Mouse (Mus musculus) urinary bladder, postnatal 25 days (tissue): ENCODE data around the gene Parm1.
A peak's percentile ranks its signal among the peaks of the same experiment; 100 is the strongest.

Source experiments
- DNase-seq: peaks from one replicate; pipeline ENCODE4 v3.0.0; 2022; ENCODE audit warnings: low spot score

Parm1 gene

GRCm38 (mm10) chr5:91578924-91579323 is 61.5 kb downstream of the Parm1 start:
- no peak for DNase-seq

GRCm38 (mm10) chr5:91581799-91582198 is 64.4 kb downstream of the Parm1 start:
- DNase-seq = no peak

GRCm38 (mm10) chr5:91586206-91586605 is 68.8 kb downstream of the Parm1 start:
- DNase-seq = no peak

GRCm38 (mm10) chr5:91594083-91594482 is 76.7 kb downstream of the Parm1 start:
- no peak for DNase-seq

GRCm38 (mm10) chr5:91597216-91597615 is 79.8 kb downstream of the Parm1 start:
- DNase-seq = no peak

GRCm38 (mm10) chr5:91599801-91600200 is 82.4 kb downstream of the Parm1 start:
- no peak for DNase-seq

GRCm38 (mm10) chr5:91603347-91603746 is 85.9 kb downstream of the Parm1 start:
- DNase-seq = no peak

- no peak for DNase-seq
Observed at GRCm38 (mm10) chr5:91603787-91604439, 86.5 kb downstream of the Parm1 start.

- DNase-seq = no peak
Observed at GRCm38 (mm10) chr5:91607234-91607633, 89.8 kb downstream of the Parm1 start.

- DNase-seq = no peak
Observed at GRCm38 (mm10) chr5:91607841-91608240, 90.4 kb downstream of the Parm1 start.

GRCm38 (mm10) chr5:91609041-91609440 is 91.6 kb downstream of the Parm1 start:
- no peak for DNase-seq

GRCm38 (mm10) chr5:91609511-91610300 is 92.3 kb downstream of the Parm1 start:
- no peak for DNase-seq

GRCm38 (mm10) chr5:91610499-91610898 is 93.1 kb downstream of the Parm1 start:
- no peak for DNase-seq

- DNase-seq = no peak
Observed at GRCm38 (mm10) chr5:91611589-91611988, 94.2 kb downstream of the Parm1 start.

- DNase-seq = no peak
Observed at GRCm38 (mm10) chr5:91617331-91618233, 100.2 kb downstream of the Parm1 start.

- DNase-seq = no peak
Observed at GRCm38 (mm10) chr5:91618661-91619173, 101.3 kb downstream of the Parm1 start.

GRCm38 (mm10) chr5:91621197-91621596 is 103.8 kb downstream of the Parm1 start:
- no peak for DNase-seq

- no peak for DNase-seq
Observed at GRCm38 (mm10) chr5:91626823-91627222, 109.4 kb downstream of the Parm1 start.

- DNase-seq = peak; percentile 57
Observed at GRCm38 (mm10) chr5:91629472-91629871, 112.1 kb downstream of the Parm1 start.

- no peak for DNase-seq
Observed at GRCm38 (mm10) chr5:91651330-91651729, 133.9 kb downstream of the Parm1 start.

- DNase-seq = no peak
Observed at GRCm38 (mm10) chr5:91653061-91653915, 135.9 kb downstream of the Parm1 start.
